Mouse (Mus musculus) limb, embryonic 11.5 days (tissue): ENCODE measurements around the gene Plcb2. TPM values are rescaled to one million over a fixed set of nuclear protein-coding genes. Genes with fewer than 3 reads are reported as not detected.

Experiments
- ATAC-seq: fragments of 200-750 bp; cut with Nextera tagmentation; 2 replicates; pipeline ENCODE4 v1.8.0; 2017; ENCODE audit warnings: low read depth; ENCODE audit not compliant: insufficient number of reproducible peaks, low FRiP score, low TSS enrichment
- DNase-seq: peaks from one replicate; pipeline ENCODE4 v3.0.0-alpha.2; 2015; ENCODE audit warnings: low spot score
- H3K27ac ChIP-seq: fragments of 300-500 bp; sonication (generic); replicated peaks from 2 replicates; pipeline ENCODE4 v1.5.1; 2014; ENCODE audit warnings: low read depth, mild to moderate bottlenecking, low read length
- H3K27me3 ChIP-seq: fragments of 300-500 bp; sonication (generic); 2 replicates; pipeline ENCODE4 v1.6.1; 2014; ENCODE audit warnings: mild to moderate bottlenecking, low read length, mixed read lengths; ENCODE audit not compliant: control insufficient read depth, insufficient read depth
- H3K36me3 ChIP-seq: fragments of 300-500 bp; sonication (generic); 2 replicates; pipeline ENCODE4 v1.6.1; 2014; ENCODE audit warnings: mild to moderate bottlenecking, low read length, moderate library complexity, mixed read lengths; ENCODE audit not compliant: control insufficient read depth, insufficient read depth
- H3K4me1 ChIP-seq: fragments of 300-500 bp; sonication (generic); 2 replicates; pipeline ENCODE4 v1.6.1; 2014; ENCODE audit warnings: low read length, mixed read lengths; ENCODE audit not compliant: control insufficient read depth, insufficient read depth
- H3K4me2 ChIP-seq: fragments of 300-500 bp; sonication (generic); 2 replicates; pipeline ENCODE4 v1.6.1; 2014; ENCODE audit warnings: low read depth, mild to moderate bottlenecking, moderate library complexity; ENCODE audit not compliant: severe bottlenecking
- H3K4me3 ChIP-seq: fragments of 300-500 bp; sonication (generic); 2 replicates; pipeline ENCODE4 v1.5.1; 2014; ENCODE audit warnings: low read depth, low read length
- H3K9ac ChIP-seq: fragments of 300-500 bp; sonication (generic); 2 replicates; pipeline ENCODE4 v1.6.1; 2014; ENCODE audit warnings: mild to moderate bottlenecking, low read length
- H3K9me3 ChIP-seq: fragments of 300-500 bp; sonication (generic); 2 replicates; pipeline ENCODE4 v1.6.1; 2016; ENCODE audit warnings: low read length; ENCODE audit not compliant: control insufficient read depth
- WGBS: fragments of 180-500 bp; shearing (Covaris S2); extraction: QIAGEN DNeasy Blood & Tissue Kit; methylation state at CpG from one replicate; pipeline ENCODE4 v1.1.7; 2014; 5-methylcytosine and 5-hydroxymethylcytosine counted together
- polyA plus RNA-seq: library from polyadenylated mRNA; unstranded; fragments of >200 nt; fragmentation: Nextera tagmentation; extraction: Ambion mirVana; gene quantifications from 2 replicates; pipeline ENCODE4 v1.2.1, GENCODE M21; 2014

Plcb2 gene
- polyA plus RNA-seq = 0.48 and 0.57 TPM in 2 replicates

- Histone ChIP-seq H3K27me3 (peaks cover 6% of the 10 kb centered on the region; the same call in 1 of the 2 replicates), H3K36me3 (no peaks in the 10 kb centered on the region), H3K4me2 (no peak within 1 kb of the TSS), H3K4me1 (peaks cover 11% of the 10 kb centered on the region), H3K4me3 (no peak within 1 kb of the TSS), H3K9ac (0 out of 2 replicates have a peak within 1 kb of the TSS, but pooled peaks have one; percentile 22), H3K27ac (no peak within 1 kb of the TSS), H3K9me3 (no peaks in the 10 kb centered on the region)
- WGBS = 9% methylated on average over 7 of the region's 7 CpGs
- DNase-seq (no peak), ATAC-seq (peak; percentile 54; the same call in 1 of the 2 replicates)
Measured at GRCm38 (mm10) chr2:118728337-118728736, at the start of gene Plcb2. Plcb2 (minus strand) TSS chr2:118728438.

GRCm38 (mm10) chr2:118776295-118776694 lies 48.1 kb upstream of the Plcb2 start:
- Histone ChIP-seq H3K4me1 (no peaks in the 10 kb centered on the region; the same call in 1 of the 2 replicates), H3K9me3 (no peaks in the 10 kb centered on the region), H3K9ac (no peak overlapping the region), H3K36me3 (no peaks in the 10 kb centered on the region), H3K27ac (no peak overlapping the region), H3K4me3 (no peak overlapping the region), H3K4me2 (no peak overlapping the region), H3K27me3 (0 out of 2 replicates have a peak, but pooled peaks cover 3% of the 10 kb centered on the region)
- DNase-seq (no peak), ATAC-seq (no peak)
- WGBS = 71% methylated on average over 2 of the region's 2 CpGs

- Histone ChIP-seq H3K4me2 (no peak overlapping the region), H3K36me3 (no peaks in the 10 kb centered on the region), H3K4me1 (no peaks in the 10 kb centered on the region; the same call in 1 of the 2 replicates), H3K4me3 (no peak overlapping the region), H3K9me3 (no peaks in the 10 kb centered on the region), H3K27ac (no peak overlapping the region), H3K27me3 (0 out of 2 replicates have a peak, but pooled peaks cover 3% of the 10 kb centered on the region), H3K9ac (no peak overlapping the region)
- DNase-seq (no peak), ATAC-seq (no peak)
- WGBS = 60% methylated on average over 3 of the region's 4 CpGs
Measured at GRCm38 (mm10) chr2:118775846-118776245, 47.6 kb upstream of the Plcb2 start.

- 56% methylated on average over 1 of the region's 1 CpGs for WGBS
- Histone ChIP-seq H3K27me3 (0 out of 2 replicates have a peak, but pooled peaks cover 3% of the 10 kb centered on the region), H3K4me1 (no peaks in the 10 kb centered on the region; the same call in 1 of the 2 replicates), H3K9ac (no peak overlapping the region), H3K36me3 (no peaks in the 10 kb centered on the region), H3K27ac (no peak overlapping the region), H3K4me3 (no peak overlapping the region), H3K9me3 (no peaks in the 10 kb centered on the region), H3K4me2 (no peak overlapping the region)
- DNase-seq (no peak), ATAC-seq (no peak)
Measured at GRCm38 (mm10) chr2:118775396-118775795, 47.2 kb upstream of the Plcb2 start.

DNA sequence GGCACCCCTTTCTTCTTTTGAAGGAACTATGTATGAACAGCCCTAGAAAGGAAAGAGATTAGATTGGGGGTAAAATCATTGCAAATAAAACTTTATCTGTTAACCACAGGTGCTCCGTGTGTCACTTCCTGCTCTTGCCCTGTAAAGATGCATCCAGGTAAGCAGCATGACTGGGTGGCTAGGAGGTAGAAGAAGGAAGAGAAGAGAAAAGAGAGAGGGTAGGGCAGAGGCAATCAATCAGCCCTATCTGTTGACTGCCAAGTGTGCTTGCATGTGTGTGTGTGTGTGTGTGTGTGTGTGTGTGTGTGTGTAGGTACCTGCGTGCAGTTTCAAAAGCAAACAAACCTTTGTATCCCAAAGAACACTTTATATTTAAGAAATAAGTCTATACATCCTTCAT lies 46.3 kb upstream of the Plcb2 start:
- Histone ChIP-seq H3K9me3 (no peaks in the 10 kb centered on the region), H3K9ac (no peak overlapping the region), H3K4me3 (no peak overlapping the region), H3K4me2 (no peak overlapping the region), H3K27ac (no peak overlapping the region), H3K27me3 (no peaks in the 10 kb centered on the region), H3K4me1 (no peaks in the 10 kb centered on the region; the same call in 1 of the 2 replicates), H3K36me3 (no peaks in the 10 kb centered on the region)
- WGBS = 92% methylated on average over 2 of the region's 2 CpGs
- ATAC-seq (no peak), DNase-seq (no peak)

- no peaks in the 10 kb centered on the region for H3K9me3 ChIP-seq
- H3K9ac ChIP-seq = no peak within 1 kb of the TSS
- no peak within 1 kb of the TSS for H3K4me3 ChIP-seq
- no peaks in the 10 kb centered on the region for H3K27me3 ChIP-seq
- no peak for ATAC-seq
- no peak within 1 kb of the TSS for H3K4me2 ChIP-seq
- H3K36me3 ChIP-seq = no peaks in the 10 kb centered on the region
- H3K27ac ChIP-seq = no peak within 1 kb of the TSS
- H3K4me1 ChIP-seq = no peaks in the 10 kb centered on the region
- WGBS = 80% methylated on average over 6 of the region's 6 CpGs
- DNase-seq = no peak
Measured at GRCm38 (mm10) chr2:118772158-118772874, 44.1 kb upstream of the Plcb2 start, which contains the start of gene Phgr1. Phgr1 (plus strand) TSS chr2:118772769.

DNA sequence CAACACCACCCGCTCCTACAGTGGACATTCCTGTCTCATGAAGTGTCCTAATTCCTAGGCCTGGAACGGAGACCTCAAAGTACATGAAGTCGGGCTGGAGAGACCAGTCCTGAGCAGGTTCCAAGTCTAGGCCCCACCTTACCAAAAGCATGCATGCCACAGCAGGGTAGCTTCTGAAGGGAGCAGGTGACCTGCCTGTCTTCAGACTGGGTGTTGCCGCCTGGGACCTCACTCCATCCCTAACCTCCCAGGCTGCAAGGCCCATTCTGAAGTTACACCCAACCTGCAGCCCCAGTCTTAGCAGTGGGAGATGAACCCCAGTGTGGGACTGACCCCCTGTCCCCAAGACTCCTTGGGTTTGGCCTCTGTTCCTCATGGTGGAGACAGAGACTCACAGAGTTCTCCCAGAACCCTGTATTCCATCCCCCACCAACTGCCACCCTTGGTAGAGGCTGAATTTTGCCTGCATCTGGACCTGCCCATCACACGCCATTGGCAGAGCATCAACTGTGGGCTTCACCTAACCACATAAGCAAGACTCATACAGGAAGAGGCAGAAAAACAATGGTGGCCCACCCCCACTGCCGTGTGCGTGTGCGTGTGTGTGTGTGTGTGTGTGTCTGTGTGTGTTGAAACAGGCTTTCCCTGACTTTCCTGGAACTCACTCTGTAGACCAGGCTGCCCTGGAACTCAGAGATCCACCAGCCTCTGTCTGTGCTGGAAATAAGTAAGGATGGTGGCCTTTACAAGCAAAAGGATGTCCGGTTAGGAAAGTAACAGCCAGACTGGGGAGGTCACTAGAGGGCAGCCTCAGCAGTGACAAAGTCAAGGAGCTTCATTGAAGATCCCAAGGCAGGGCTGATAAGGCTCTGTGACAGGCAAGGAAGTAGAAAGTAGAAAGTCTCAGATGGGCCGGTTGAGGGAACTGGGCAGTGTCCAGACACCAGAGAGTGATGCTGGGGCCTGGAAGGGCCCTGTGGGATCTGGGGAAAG lies 38.1 kb upstream of the Plcb2 start:
- 75% methylated on average over 10 of the region's 10 CpGs for WGBS
- Histone ChIP-seq H3K4me1 (peaks cover 5% of the 10 kb centered on the region; the same call in 1 of the 2 replicates), H3K27me3 (peaks cover 7% of the 10 kb centered on the region), H3K27ac (no peak overlapping the region), H3K9me3 (no peaks in the 10 kb centered on the region), H3K4me2 (no peak overlapping the region), H3K4me3 (no peak overlapping the region), H3K9ac (no peak overlapping the region), H3K36me3 (no peaks in the 10 kb centered on the region)
- no peak for DNase-seq
- no peak for ATAC-seq

GRCm38 (mm10) chr2:118764875-118765274 lies 36.6 kb upstream of the Plcb2 start:
- Histone ChIP-seq H3K36me3 (no peaks in the 10 kb centered on the region), H3K27ac (no peak overlapping the region), H3K4me2 (no peak overlapping the region), H3K9me3 (no peaks in the 10 kb centered on the region), H3K27me3 (peaks cover 13% of the 10 kb centered on the region), H3K4me1 (peaks cover 5% of the 10 kb centered on the region; the same call in 1 of the 2 replicates), H3K9ac (no peak overlapping the region), H3K4me3 (no peak overlapping the region)
- no peak for DNase-seq
- ATAC-seq = no peak
- 78% methylated on average over 5 of the region's 5 CpGs for WGBS
